Mouse (Mus musculus) ES-E14 (cell line): ENCODE measurements at regions not wholly inside any gene's neighbourhood (a gene's known extent, or its start where the extent isn't known, plus 50 kb on each side); places are given as distances from the start of the nearest gene placed in this dataset.

Source experiments
- HCFC1 ChIP-seq: IDR thresholded peaks from 2 replicates; pipeline ENCODE4 v1.6.1; 2012; ENCODE audit warnings: low read length, inconsistent platforms, borderline replicate concordance; ENCODE audit not compliant: insufficient read depth
- MAFK ChIP-seq: IDR thresholded peaks from 2 replicates; pipeline ENCODE4 v1.6.1; 2014; ENCODE audit warnings: mild to moderate bottlenecking, low read depth, low read length, inconsistent platforms; ENCODE audit not compliant: insufficient read depth
- ZNF384 ChIP-seq: IDR thresholded peaks from 2 replicates; pipeline ENCODE4 v1.6.1; 2012; ENCODE audit warnings: low read depth, low read length, inconsistent platforms

DNA sequence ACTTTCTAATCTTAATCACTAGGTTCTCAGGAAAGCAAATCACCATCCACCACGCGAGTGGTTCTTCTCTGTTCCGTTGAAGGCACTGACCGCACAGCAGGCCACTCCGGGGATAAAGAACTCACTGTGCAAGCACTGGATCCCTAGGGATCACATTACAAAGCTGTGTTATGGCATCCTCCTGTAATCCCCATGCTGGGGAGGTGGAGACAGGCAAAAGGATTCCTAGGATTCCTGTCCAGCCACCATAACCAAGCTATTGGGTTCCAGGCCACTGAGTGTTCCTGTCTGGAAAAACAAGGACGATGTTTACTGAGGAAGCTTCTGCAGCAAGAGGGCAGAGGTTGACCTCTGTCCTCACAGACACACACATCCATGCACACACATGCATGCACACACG is 138.8 kb downstream of the Bcat1 start:
- TF ChIP-seq HCFC1 (no peak), ZNF384 (no peak), MAFK (no peak)
